Mouse (Mus musculus): ENCODE measurements around the gene Suox. TPM values are rescaled to one million over a fixed set of nuclear protein-coding genes. Genes with fewer than 3 reads are reported as not detected.

Suox gene
- polyA plus RNA-seq, 2 experiments, result 7.6 to 8.1 TPM

DNA sequence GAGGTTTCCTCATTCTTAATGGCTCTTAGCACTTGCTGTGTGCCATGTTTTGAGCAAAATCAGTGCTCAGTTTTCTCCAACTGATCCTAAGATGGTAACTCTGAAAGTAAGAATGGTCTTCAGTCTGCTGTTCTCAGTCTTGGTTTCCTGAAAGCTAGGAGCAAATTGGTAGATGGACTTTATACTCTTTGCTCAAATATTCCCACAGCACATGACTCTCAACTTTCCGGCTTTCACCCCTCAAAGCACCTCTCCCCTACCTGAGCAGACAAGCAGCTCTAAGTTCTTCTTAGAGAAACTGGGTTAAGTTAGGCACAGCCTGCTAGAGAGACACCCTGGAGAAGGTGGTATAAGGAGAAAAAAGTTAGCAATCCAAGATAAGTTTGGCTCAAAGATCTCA, 17.1 kb downstream of the Suox start:
- H3K36me3 ChIP-seq (replicated peaks; ENCODE audit: control insufficient read depth, insufficient read depth, low read depth), result no peaks in the 10 kb centered on the region
- no peaks in the 10 kb centered on the region; the same call in 1 of the 2 replicates for H3K27me3 ChIP-seq (ENCODE audit: control insufficient read depth, insufficient read depth, low read length)
- TF ChIP-seq CTCF (IDR thresholded peaks at IDR 0.05; ENCODE audit: low read depth) (no peak), EP300 (IDR thresholded peaks at IDR 0.05; ENCODE audit: low read depth) (no peak)
- H3K9ac ChIP-seq (replicated peaks), result no peak overlapping the region
- peaks cover 4 to 10% of the 10 kb centered on the region in 2 experiments for H3K4me1 ChIP-seq (replicated peaks; ENCODE audit: control insufficient read depth in 2 of 2, insufficient read depth in 2 of 2, low read length in 1 of 2)
- H3K4me3 ChIP-seq (ENCODE audit: insufficient read depth in 1 of 2, low read depth in 2 of 2, low read length in 2 of 2), result no peak overlapping the region
- DNase-seq (ENCODE audit: low read depth in 3 of 3, low spot score in 3 of 3) (no peak), ATAC-seq (ENCODE audit: insufficient read depth) (no peak)
- H3K4me2 ChIP-seq (ENCODE audit: low read depth), result no peak overlapping the region
- H3K27ac ChIP-seq, result no peak overlapping the region
- no peaks in the 10 kb centered on the region for H3K9me3 ChIP-seq (ENCODE audit: control insufficient read depth, low read length)
- WGBS (ENCODE audit: insufficient replicate concordance), result 73% methylated on average over 1 of the region's 1 CpGs

GRCm38 (mm10) chr10:128655254-128655653, 18.6 kb downstream of the Suox start:
- 28% methylated on average over 3 of the region's 3 CpGs for WGBS (ENCODE audit: insufficient replicate concordance)
- ATAC-seq (ENCODE audit: insufficient read depth), result peak; percentile 49; the same call in 1 of the 2 replicates

GRCm38 (mm10) chr10:128653866-128654265, 20.0 kb downstream of the Suox start:
- Histone ChIP-seq H3K4me3 (ENCODE audit: insufficient read depth in 1 of 2, low read depth in 2 of 2, low read length in 2 of 2) (no peak overlapping the region), H3K36me3 (replicated peaks; ENCODE audit: control insufficient read depth, insufficient read depth, low read depth) (no peaks in the 10 kb centered on the region), H3K27me3 (ENCODE audit: control insufficient read depth, insufficient read depth, low read length) (no peaks in the 10 kb centered on the region; the same call in 1 of the 2 replicates), H3K9ac (replicated peaks) (no peak overlapping the region), H3K9me3 (ENCODE audit: control insufficient read depth, low read length) (no peaks in the 10 kb centered on the region), H3K4me1 (replicated peaks; ENCODE audit: control insufficient read depth in 2 of 2, insufficient read depth in 2 of 2, low read length in 1 of 2) (peaks cover 4 to 10% of the 10 kb centered on the region in 2 experiments), H3K27ac (no peak overlapping the region), H3K4me2 (ENCODE audit: low read depth) (no peak overlapping the region)
- 53% methylated on average over 4 of the region's 4 CpGs for WGBS (ENCODE audit: insufficient replicate concordance)
- TF ChIP-seq CTCF (IDR thresholded peaks at IDR 0.05; ENCODE audit: low read depth) (no peak), EP300 (IDR thresholded peaks at IDR 0.05; ENCODE audit: low read depth) (no peak)
- DNase-seq (ENCODE audit: low read depth in 3 of 3, low spot score in 3 of 3) (no peak), ATAC-seq (ENCODE audit: insufficient read depth) (no peak)

More at GRCm38 (mm10) chr10:128655254-128655653, 18.6 kb downstream of the Suox start:
- no peak for TF ChIP-seq EP300 (IDR thresholded peaks at IDR 0.05; ENCODE audit: low read depth)
- no peak for TF ChIP-seq CTCF (IDR thresholded peaks at IDR 0.05; ENCODE audit: low read depth)
- Histone ChIP-seq H3K4me3 (ENCODE audit: insufficient read depth in 1 of 2, low read depth in 2 of 2, low read length in 2 of 2) (no peak overlapping the region), H3K9me3 (ENCODE audit: control insufficient read depth, low read length) (no peaks in the 10 kb centered on the region), H3K9ac (replicated peaks) (no peak overlapping the region), H3K27me3 (ENCODE audit: control insufficient read depth, insufficient read depth, low read length) (no peaks in the 10 kb centered on the region; the same call in 1 of the 2 replicates), H3K4me1 (replicated peaks; ENCODE audit: control insufficient read depth in 2 of 2, insufficient read depth in 2 of 2, low read length in 1 of 2) (peaks cover 4 to 10% of the 10 kb centered on the region in 2 experiments), H3K27ac (no peak overlapping the region), H3K36me3 (replicated peaks; ENCODE audit: control insufficient read depth, insufficient read depth, low read depth) (no peaks in the 10 kb centered on the region), H3K4me2 (ENCODE audit: low read depth) (no peak overlapping the region)
- DNase-seq (ENCODE audit: low read depth in 3 of 3, low spot score in 3 of 3), result no peak

GRCm38 (mm10) chr10:128646139-128647089, 27.5 kb downstream of the Suox start:
- Histone ChIP-seq H3K4me3 (ENCODE audit: insufficient read depth in 1 of 2, low read depth in 2 of 2, low read length in 2 of 2) (peak overlapping the region in 1 of 2 experiments; percentile 34; a peak in 1 of 4 replicates), H3K9me3 (ENCODE audit: control insufficient read depth, low read length) (no peaks in the 10 kb centered on the region), H3K4me2 (ENCODE audit: low read depth) (peak overlapping the region; percentile 75), H3K36me3 (replicated peaks; ENCODE audit: control insufficient read depth, insufficient read depth, low read depth) (no peaks in the 10 kb centered on the region), H3K27ac (no peak overlapping the region), H3K27me3 (ENCODE audit: control insufficient read depth, insufficient read depth, low read length) (peaks cover 18% of the 10 kb centered on the region), H3K4me1 (replicated peaks; ENCODE audit: control insufficient read depth in 2 of 2, insufficient read depth in 2 of 2, low read length in 1 of 2) (peaks cover 3 to 9% of the 10 kb centered on the region in 2 experiments; a peak in 3 of 4 replicates), H3K9ac (replicated peaks) (no peak overlapping the region)
- WGBS (ENCODE audit: insufficient replicate concordance), result 24% methylated on average over 12 of the region's 13 CpGs
- TF ChIP-seq CTCF (IDR thresholded peaks at IDR 0.05; ENCODE audit: low read depth), result no peak
- no peak for TF ChIP-seq EP300 (IDR thresholded peaks at IDR 0.05; ENCODE audit: low read depth)
- ATAC-seq (ENCODE audit: insufficient read depth), result no peak; the same call in 1 of the 2 replicates
- DNase-seq (ENCODE audit: low read depth in 3 of 3, low spot score in 3 of 3), result no peak
